Mouse (Mus musculus) olfactory bulb, adult 2 months (tissue): ENCODE results near the gene Tmem210.

Experiments
- CTCF ChIP-seq: fragments of 200-500 bp; IDR thresholded peaks from 2 replicates; pipeline ENCODE4 v1.5.1; 2012; ENCODE audit warnings: low read depth, mild to moderate bottlenecking, low read length, moderate library complexity; ENCODE audit not compliant: insufficient read depth
- POLR2A ChIP-seq: fragments of 200-500 bp; IDR thresholded peaks from 2 replicates; pipeline ENCODE4 v1.6.1; 2012; ENCODE audit warnings: mild to moderate bottlenecking, low read depth, low read length, moderate library complexity; ENCODE audit not compliant: insufficient read depth

DNA sequence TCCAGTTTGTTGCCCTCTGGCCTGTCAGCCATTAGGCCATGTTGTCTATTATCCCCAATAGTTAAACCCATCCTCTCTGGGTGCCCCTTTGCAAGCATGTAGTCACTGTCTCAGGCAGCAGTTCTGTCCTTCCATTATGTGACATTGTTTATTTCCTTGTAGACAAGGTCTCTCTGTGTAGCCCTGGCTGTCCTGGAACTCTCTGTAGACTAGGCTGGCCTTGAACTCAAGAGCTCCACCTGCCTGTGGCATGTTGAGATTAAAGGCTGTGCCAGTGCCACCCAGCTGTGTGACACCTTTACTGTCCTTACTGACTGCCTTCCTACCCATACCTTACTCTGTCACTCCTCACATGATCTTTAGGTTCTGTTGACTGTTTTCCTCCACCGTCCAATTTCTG lies 35.6 kb upstream of the Tmem210 start:
- TF ChIP-seq POLR2A (no peak), CTCF (no peak)
